Mouse (Mus musculus) left cerebral cortex, postnatal 14 days (tissue): ENCODE measurements around the gene Gtpbp4. TPM values are rescaled to one million over a fixed set of nuclear protein-coding genes. Genes with fewer than 3 reads are reported as not detected.
"Not testable (repeated sequence)": the region's sequence is repeated elsewhere in the genome, so short reads cannot be mapped to it uniquely, and the experiment has no call there.

Experiments
- DNase-seq, 2 experiments: peaks; one replicate each; pipeline ENCODE4 v3.0.0; 2021 to 2022; ENCODE audit warnings: low spot score in 2 of 2, mixed read lengths in 1 of 2
- intact Hi-C: fragments of 180-260 bp; cut with DNase I; formaldehyde crosslinking; loops from one replicate; pipeline ENCODE4 v1.15.1; 2025
- long read RNA-seq, 2 experiments: library from polyadenylated mRNA; stranded (forward); transcript quantifications; one replicate each; pipeline ENCODE4 v2.0.0; 2021
- total RNA-seq, 2 experiments: library from RNA; stranded (reverse); gene quantifications; 2 replicates each; pipeline ENCODE4 v1.2.3; 2021

The Gtpbp4 gene
- total RNA-seq, result 10 to 100 TPM; 35.2 to 38.9 TPM
- long read RNA-seq, experiment 1, full-length matches to known transcripts, result 35 of 39 reads
- long read RNA-seq, experiment 1, partial matches to known transcripts, result 1 of 39 reads
- long read RNA-seq, experiment 1, other reads (novel, unspliced or antisense), result 3 of 39 reads
- long read RNA-seq, experiment 2, full-length matches to known transcripts, result 34 of 38 reads
- long read RNA-seq, experiment 2, partial matches to known transcripts, result 2 of 38 reads
- long read RNA-seq, experiment 2, other reads (novel, unspliced or antisense), result 2 of 38 reads

DNA sequence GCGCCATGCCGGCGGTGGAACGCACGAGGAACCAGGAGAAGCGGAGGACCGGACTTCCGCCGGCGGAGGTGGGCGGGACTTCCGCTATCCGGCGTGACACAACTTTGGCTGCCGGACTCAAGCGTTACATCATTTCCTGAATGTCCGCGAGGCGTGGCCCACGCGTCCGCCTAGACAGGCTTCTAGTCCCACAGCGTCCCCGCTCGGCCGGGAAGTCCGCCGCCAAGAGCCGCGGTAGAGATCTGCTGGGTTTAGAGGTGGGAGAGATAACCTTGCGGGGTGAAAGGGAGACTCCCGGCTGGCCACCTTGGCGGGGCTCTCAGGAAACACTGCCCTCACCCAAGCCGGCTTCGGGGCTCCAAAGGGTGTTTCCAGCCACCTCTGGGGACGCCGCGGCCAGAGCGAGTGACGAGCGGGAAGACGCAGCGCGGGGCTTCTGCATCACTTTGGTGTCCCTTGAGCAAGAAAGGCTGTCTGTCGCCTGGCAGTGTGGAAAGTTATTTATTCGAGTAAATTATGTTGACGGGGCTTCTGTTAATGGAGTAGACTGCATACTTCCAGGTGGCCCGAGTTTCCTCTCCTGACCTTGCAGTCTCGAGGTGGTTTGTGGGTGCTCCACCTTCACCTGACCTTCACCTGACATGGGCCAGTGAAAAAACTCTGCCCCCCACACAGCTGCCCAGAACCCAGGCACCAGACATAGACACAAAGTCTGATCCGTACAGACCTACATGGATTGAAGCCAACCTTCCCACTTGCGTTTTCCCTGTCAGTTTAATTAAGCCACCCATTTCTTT is at the start of gene Gtpbp4:
TSS of gene Gtpbp4 (minus strand) at position 94 of the 797 bp plus-strand sequence.
- intact Hi-C loops, result loop anchor here (1.0 to 10.0 kb wide), 3 partner anchors 97 to 179 kb away; partner anchors contain the start of genes Idi1 and Larp4b
- DNase-seq, result peak; percentile 98

DNA sequence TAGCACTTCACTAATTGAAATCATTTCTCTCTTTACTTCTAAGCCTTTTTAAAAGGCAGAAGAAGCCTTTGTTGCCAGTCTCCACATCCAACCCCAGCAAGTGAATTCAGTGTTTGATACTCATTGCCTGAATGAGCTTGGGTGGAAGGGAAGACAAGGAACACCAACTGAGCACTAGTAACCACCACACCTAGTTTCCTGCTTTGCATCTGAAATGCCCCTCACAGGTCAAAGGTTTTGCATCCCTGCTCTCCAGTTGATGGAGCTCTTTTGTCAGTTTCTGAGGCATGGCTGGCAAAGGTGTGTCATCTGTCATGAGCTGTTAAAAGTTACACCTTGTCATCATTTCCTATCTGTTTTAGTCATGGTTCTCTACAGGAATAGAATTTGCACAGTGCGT is 48.8 kb upstream of the Gtpbp4 start:
- no peak for DNase-seq
- intact Hi-C loops, result no loop called here

DNA sequence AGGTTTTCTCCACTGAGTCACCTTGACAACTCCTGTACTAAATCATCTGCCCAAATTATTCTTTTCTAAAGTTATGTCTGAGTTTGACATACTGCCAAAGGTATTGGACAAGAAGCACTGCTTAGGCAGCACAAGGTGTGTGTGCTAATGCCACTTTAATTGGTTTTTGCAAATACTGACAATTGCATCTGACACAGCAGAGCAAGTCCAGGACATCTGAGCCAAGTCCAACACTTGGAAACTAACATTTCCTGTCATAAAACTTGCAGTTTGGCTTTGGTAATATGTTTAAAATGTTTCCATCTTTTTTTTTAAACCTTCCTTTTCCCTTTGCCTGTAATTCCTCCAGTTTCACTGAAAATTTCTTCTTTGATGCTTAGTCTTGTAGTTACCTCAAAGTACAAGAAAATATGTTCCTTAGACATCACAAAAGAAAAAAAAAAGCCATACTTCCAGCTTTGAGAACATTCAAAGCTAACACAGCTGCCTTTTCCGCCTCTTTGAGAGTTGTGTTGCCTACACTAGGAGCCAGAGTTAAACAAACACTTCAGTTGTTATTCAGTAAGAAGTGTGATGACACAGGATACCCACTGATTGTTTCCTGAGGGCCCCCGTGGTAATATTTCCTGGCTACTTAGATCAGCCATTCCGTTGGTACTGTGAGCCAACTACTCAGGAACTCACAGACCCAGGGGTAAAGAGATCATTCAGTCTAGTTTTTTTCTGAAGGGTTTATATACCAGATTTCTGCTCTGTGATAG is 47.6 kb upstream of the Gtpbp4 start:
- DNase-seq, result no peak
- intact Hi-C loops, result no loop called here

DNA sequence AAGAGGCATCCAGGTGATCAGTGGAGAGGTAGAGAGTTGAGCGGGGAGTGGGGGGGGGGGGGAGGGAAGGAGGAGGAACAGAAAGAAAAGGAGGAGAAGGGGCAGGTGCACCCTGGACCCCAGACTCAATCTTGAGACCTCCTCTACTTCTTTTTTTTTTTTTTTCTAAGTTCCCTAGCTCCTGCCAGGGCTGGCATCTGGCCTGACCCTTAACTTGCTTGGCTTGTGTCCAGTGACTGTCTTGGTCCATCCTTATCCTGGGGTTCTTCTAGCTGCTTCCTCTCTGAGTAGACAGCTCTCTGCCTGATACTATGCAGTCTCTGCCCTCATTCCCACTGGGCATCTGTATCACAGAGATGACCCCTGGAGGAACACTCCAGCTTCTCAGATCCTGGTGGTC is 44.7 kb upstream of the Gtpbp4 start:
- no peak for DNase-seq
- intact Hi-C loops, result no loop called here

GRCm38 (mm10) chr13:9031996-9032661 is 36.2 kb upstream of the Gtpbp4 start:
- DNase-seq, result no peak
- intact Hi-C loops, result no loop called here

GRCm38 (mm10) chr13:9030364-9030763 is 34.5 kb upstream of the Gtpbp4 start:
- intact Hi-C loops, result no loop called here
- DNase-seq, result no peak

DNA sequence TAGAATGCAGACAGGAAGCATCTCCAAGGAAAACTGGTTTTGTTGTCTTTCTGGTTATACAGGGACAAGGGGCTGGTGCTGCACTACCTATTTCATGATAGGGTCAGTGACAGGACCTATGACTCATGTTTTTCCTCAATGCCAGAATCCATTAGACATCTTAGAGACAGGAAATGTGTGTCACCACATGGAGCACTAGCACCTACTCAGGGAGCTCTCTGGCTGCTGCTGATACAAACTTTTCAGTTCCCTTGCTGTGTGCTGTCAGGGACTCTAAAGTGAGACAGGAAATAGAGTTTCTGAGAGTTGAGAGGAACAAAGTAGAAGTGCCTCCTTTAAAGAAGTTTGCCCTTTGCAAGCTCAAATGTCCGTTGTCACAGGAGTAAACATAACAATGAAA is 31.4 kb upstream of the Gtpbp4 start:
- DNase-seq, result peak in 1 of 2 experiments; percentile 5
- intact Hi-C loops, result no loop called here

GRCm38 (mm10) chr13:9022623-9023022 is 26.7 kb upstream of the Gtpbp4 start:
- intact Hi-C loops, result no loop called here
- no peak for DNase-seq

DNA sequence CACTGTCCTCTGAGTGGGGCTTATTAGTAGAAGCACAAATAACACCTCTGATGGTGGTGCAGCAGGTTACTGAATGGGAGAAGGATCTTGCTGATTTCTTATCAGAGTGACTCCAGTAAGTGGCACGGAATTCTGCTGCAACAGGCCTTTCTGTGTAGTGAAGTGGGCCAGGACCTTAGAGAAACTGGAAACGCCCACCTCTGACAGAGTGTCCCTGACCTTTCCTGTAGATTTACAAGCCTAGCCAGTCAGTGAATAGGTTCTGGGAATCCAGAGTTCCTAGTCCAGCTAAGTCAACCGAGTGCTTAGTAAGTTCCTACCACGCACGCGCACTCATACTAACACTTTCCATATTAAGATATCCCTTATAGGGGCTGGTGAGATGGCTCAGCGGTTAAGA is 25.7 kb upstream of the Gtpbp4 start:
- intact Hi-C loops, result no loop called here
- no peak for DNase-seq

GRCm38 (mm10) chr13:9019713-9020112 is 23.8 kb upstream of the Gtpbp4 start:
- intact Hi-C loops, result no loop called here
- DNase-seq, result no peak

- intact Hi-C loops, result no loop called here
- no peak for DNase-seq
These were observed 23.2 kb upstream of the Gtpbp4 start for GRCm38 (mm10) chr13:9018974-9019587.

DNA sequence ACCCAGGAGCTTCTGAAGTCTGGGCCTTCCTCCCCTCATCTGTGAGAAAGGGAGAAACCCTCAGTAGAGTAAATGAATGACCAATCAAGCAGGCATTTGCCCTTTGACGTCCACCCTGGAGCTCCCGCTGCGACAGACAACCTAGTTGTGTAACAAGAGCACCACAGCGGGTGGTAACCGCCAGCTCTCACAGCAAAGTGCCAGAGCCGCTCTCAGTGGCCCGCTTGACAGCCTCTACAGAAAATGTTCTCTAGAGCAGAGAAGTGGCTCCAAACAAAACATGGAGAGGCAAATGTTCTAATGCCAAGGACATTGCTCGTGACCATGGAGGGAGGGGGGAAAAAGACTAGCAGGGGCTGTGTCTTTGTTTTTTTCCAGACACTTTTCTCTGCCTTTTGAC is 21.3 kb upstream of the Gtpbp4 start:
- intact Hi-C loops, result no loop called here
- peak; percentile 5 to 14 for DNase-seq

DNA sequence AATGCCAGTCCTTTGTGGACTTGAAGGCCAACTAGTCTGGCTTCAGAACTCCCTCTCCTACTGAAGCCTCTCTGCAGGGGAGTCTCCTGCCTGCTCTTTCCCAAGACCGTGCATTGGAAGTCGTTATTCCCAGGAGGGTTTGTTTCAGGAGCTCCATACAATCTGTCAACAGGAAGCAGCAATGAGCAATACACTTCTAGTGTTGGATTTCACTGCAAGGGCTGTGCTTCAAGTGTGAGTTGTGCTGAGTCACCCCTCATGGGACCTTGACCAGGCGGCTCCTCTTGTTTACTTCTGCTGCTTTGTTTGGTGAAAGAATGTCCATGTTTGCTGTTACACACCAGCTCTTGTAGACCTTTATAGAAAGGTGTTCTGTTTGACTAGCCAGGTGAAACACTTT is 18.5 kb upstream of the Gtpbp4 start:
- intact Hi-C loops, result no loop called here
- DNase-seq, result no peak

DNA sequence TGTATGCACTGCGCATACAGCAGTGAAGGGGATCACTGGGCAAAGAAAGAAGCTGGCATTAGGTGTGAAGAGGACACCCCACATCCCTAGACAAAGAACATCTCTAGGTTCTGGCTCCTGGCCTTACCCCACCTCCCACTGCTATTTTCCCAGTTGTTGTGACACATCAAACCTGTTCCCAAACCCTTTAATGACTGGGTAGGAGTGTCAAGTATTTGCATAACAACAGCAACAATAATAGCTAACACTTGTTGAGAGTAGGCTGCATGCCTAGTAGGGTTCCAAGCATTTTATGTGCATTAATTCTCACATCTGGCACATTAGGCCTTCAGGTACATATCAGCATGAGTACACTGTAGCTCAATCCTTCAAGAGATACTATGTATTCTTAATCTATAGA is 17.6 kb upstream of the Gtpbp4 start:
- intact Hi-C loops, result no loop called here
- DNase-seq, result no peak

GRCm38 (mm10) chr13:9011596-9012350 is 15.9 kb upstream of the Gtpbp4 start:
- DNase-seq, result peak; percentile 42 to 67
- intact Hi-C loops, result no loop called here

DNA sequence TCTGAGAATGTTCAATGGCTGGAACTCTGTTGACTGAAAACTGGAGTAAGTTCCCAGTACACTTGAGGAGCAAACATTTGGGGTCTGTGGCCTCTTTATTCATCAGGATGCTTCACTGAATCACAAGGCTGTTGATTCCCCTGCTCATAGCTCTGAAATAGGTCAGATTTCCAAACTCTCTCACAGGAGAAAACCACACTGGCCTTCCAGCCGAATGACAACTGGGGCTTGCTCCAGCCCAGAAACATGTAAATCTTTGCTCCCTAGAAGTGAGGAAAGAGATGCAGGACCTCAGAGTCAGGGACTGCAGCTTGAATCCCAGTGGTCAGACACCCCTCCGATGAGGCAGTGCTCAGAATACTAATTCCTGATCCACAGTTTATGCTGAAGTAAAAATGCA is 7.4 kb upstream of the Gtpbp4 start:
- intact Hi-C loops, result no loop called here
- DNase-seq, result no peak

DNA sequence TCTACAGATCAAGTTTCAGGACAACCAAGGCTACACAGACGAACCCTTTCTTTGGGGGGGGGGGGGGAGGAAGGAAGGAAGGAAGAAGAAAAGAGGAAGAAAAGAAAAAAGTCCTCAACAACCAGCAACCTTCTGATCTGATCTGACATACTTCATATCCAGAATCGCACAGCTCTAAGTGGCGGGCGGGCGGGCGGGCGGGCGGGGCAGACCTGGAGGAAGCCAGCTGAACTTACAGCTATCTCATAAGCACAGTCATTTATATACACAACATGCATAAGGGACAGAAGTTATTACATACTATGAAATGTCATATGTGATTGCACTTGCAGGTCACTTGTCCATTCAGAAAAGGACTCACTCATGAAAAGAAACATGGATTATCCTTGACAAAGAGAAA is 3.6 kb upstream of the Gtpbp4 start:
- DNase-seq, result no peak

DNA sequence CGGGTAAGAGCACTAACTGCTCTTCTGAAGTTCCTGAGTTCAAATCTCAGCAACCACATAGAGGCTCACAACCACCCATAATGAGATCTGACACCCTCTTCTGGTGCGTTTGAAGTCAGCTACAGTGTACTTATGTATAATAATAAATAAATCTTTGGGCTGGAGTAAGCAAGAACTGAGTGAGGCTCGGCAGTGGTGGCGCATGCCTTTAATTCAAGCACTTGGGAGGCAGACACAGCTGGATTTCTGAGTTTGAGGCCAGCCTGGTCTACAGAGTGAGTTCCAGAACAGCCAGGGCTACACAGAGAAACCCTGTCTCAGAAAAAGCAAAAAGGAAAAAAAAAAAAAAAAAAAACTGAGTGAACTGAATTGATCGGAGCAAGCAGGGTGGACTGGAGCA is 1.3 kb upstream of the Gtpbp4 start:
- DNase-seq, result not testable (repeated sequence)
- intact Hi-C loops, result loop anchor here (5.0 to 10.0 kb wide), 2 partner anchors 110 to 178 kb away; partner anchors contain the start of gene Idi1

More for the DNA sequence above, 3.6 kb upstream of the Gtpbp4 start:
- intact Hi-C loops, result loop anchor here (5.0 to 10.0 kb wide), 2 partner anchors 112 to 175 kb away; partner anchors contain the start of gene Idi1
